Mouse (Mus musculus): ENCODE measurements around the gene 2300003K06Rik. TPM values are rescaled to one million over a fixed set of nuclear protein-coding genes. Genes with fewer than 3 reads are reported as not detected.
"Not testable (repeated sequence)": the region's sequence is repeated elsewhere in the genome, so short reads cannot be mapped to it uniquely, and the experiment has no call there.

2300003K06Rik gene
- not detected for polyA plus RNA-seq (2012; fragmentation: generic; extraction: Trizol)
- long read RNA-seq, experiment 1 = 0 reads
- long read RNA-seq, experiment 2 = 0 reads

DNA sequence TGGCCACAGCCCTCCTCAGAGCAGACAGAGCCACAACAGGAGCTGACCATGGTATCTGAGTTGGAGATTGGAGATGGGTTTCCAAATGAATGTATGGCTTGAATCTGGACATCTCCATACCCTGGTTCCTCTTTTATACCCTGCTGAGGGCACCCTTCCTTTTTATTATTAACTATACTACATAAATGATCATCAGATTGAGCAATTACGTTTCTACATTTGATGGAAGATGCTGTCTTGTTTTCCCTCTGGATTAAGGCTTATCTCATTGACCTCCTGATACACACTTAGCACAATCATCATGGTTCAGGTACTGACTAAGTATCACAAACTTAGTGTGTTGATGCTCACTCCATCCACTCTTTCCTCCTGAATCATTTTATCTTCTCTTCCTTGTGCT, at the start of gene 2300003K06Rik:
Gene 2300003K06Rik, minus strand, starts transcription at position 101 of the 400 bp plus-strand sequence.
- no peaks in the 10 kb centered on the region for H3K79me3 ChIP-seq (ENCODE audit: low read depth)
- TF ChIP-seq CTCF (IDR thresholded peaks at IDR 0.05; ENCODE audit: control insufficient read depth, insufficient read depth, insufficient read length) (no peak), USF1 (IDR thresholded peaks at IDR 0.05; ENCODE audit: low read depth) (no peak), MYOG (IDR thresholded peaks at IDR 0.05; ENCODE audit: control insufficient read depth, extremely low read depth, insufficient read length) (no peak)
- H3K4me3 ChIP-seq (ENCODE audit: insufficient read depth, poor library complexity, severe bottlenecking) = no peak within 1 kb of the TSS
- peaks cover 9% of the 10 kb centered on the region for H3K27me3 ChIP-seq (ENCODE audit: control insufficient read depth, insufficient read depth, insufficient read length)
- H3ac ChIP-seq (ENCODE audit: control insufficient read depth, insufficient read length, low read depth) = no peak within 1 kb of the TSS
- no peaks in the 10 kb centered on the region for H3K36me3 ChIP-seq (ENCODE audit: control insufficient read depth, insufficient read depth)
- no peaks in the 10 kb centered on the region for H3K79me2 ChIP-seq (ENCODE audit: control insufficient read depth, insufficient read depth)

DNA sequence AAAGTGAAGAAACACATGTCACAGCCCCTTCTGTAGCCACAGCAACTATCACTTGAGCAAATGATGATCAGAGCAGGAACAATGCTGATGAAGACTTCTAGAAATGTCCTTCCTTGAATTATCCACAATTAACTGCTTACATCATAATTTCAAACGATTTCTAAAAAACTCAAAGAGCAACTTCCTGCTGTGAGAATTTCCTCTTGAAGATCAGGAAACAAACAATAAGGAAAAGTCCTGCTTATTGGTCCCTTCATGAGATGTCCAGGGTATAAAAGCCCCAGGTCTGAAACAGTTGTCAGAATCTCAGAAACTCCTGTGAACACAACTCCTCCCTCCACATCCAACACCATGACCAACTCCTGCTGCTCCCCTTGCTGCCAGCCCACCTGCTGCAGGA, 41.0 kb upstream of the 2300003K06Rik start, which contains the start of gene Gm11567:
Gene Gm11567, plus strand, starts transcription at position 301 of the 400 bp plus-strand sequence.
- H3K27me3 ChIP-seq (ENCODE audit: control insufficient read depth, insufficient read depth, insufficient read length); H3K79me3 ChIP-seq (ENCODE audit: low read depth); H3K4me3 ChIP-seq (ENCODE audit: insufficient read depth, poor library complexity, severe bottlenecking); H3ac ChIP-seq (ENCODE audit: control insufficient read depth, insufficient read length, low read depth); H3K79me2 ChIP-seq (ENCODE audit: control insufficient read depth, insufficient read depth); H3K36me3 ChIP-seq (ENCODE audit: control insufficient read depth, insufficient read depth): not testable (repeated sequence)

DNA sequence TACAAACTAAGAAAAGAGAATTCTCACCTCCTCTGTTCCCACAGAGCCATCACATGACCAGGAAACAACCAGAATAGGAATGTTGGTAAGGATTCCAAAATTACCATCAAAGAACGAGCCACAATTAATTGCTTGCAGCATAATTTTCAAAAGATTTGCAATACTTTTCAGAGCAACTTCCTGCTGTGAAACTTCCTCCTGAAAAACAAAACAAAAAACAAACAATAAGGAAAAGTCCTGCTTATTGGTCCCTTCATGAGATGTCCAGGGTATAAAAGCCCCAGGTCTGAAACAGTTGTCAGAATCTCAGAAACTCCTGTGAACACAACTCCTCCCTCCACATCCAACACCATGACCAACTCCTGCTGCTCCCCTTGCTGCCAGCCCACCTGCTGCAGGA, 35.2 kb upstream of the 2300003K06Rik start, which contains the start of gene Krtap9-1:
Gene Krtap9-1, plus strand, starts transcription at position 301 of the 400 bp plus-strand sequence.
- H3K36me3 ChIP-seq (ENCODE audit: control insufficient read depth, insufficient read depth); H3K4me3 ChIP-seq (ENCODE audit: insufficient read depth, poor library complexity, severe bottlenecking); H3K79me2 ChIP-seq (ENCODE audit: control insufficient read depth, insufficient read depth); H3K79me3 ChIP-seq (ENCODE audit: low read depth); H3K27me3 ChIP-seq (ENCODE audit: control insufficient read depth, insufficient read depth, insufficient read length); H3ac ChIP-seq (ENCODE audit: control insufficient read depth, insufficient read length, low read depth): not testable (repeated sequence)

DNA sequence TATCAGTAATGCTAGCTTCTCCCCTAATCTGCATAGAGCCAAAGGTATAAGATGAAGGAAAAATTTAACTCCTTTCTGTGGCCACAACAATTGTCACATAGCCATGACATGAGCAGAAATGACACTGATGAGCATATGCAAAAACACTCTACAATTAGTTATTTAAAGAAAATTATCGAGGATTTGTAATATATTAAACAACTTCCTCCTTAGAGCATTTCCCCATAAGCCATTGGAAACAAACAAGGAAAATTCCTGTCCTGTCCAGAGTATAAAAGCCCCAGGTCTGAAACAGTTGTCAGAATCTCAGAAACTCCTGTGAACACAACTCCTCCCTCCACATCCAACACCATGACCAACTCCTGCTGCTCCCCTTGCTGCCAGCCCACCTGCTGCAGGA, 26.3 kb upstream of the 2300003K06Rik start, which contains the start of gene Gm11559:
Gene Gm11559, plus strand, starts transcription at position 301 of the 400 bp plus-strand sequence.
- H3K27me3 ChIP-seq (ENCODE audit: control insufficient read depth, insufficient read depth, insufficient read length); H3K79me3 ChIP-seq (ENCODE audit: low read depth); H3K36me3 ChIP-seq (ENCODE audit: control insufficient read depth, insufficient read depth); H3K79me2 ChIP-seq (ENCODE audit: control insufficient read depth, insufficient read depth); H3K4me3 ChIP-seq (ENCODE audit: insufficient read depth, poor library complexity, severe bottlenecking); H3ac ChIP-seq (ENCODE audit: control insufficient read depth, insufficient read length, low read depth): not testable (repeated sequence)

DNA sequence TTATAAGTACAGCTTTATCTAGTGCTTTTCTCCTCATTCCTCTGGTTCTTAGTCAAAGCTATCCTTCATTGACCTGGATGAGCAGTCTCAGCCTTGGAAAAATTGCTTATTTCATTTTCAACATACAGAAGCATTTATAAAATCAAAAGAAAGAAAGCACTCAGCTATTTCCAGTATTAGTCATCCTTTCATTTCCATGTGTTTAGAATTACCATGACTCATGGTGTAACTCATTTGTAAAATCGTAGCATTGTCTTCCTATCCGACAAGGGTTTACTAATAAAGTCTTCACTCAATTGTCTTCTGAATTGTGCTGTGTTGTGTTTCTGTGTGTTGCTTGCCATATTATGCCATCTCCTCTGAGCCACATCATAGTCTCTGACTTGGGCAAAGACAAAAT, 20.9 kb upstream of the 2300003K06Rik start:
- no peaks in the 10 kb centered on the region for H3K27me3 ChIP-seq (ENCODE audit: control insufficient read depth, insufficient read depth, insufficient read length)
- no peaks in the 10 kb centered on the region for H3K79me2 ChIP-seq (ENCODE audit: control insufficient read depth, insufficient read depth)
- H3K4me3 ChIP-seq (ENCODE audit: insufficient read depth, poor library complexity, severe bottlenecking) = no peak overlapping the region
- H3ac ChIP-seq (ENCODE audit: control insufficient read depth, insufficient read length, low read depth) = no peak overlapping the region
- no peak for TF ChIP-seq MYOG (IDR thresholded peaks at IDR 0.05; ENCODE audit: control insufficient read depth, extremely low read depth, insufficient read length)
- TF ChIP-seq MYOD1 (IDR thresholded peaks at IDR 0.05; ENCODE audit: control insufficient read depth, insufficient read length, low read depth) = no peak
- no peak for TF ChIP-seq MAX (IDR thresholded peaks at IDR 0.05)
- no peak for TF ChIP-seq CEBPB (IDR thresholded peaks at IDR 0.05; ENCODE audit: low read depth)
- peak; percentile 48 for TF ChIP-seq FOSL1 (IDR thresholded peaks at IDR 0.05; ENCODE audit: insufficient read depth, low read length, poor library complexity, severe bottlenecking)
- H3K36me3 ChIP-seq (ENCODE audit: control insufficient read depth, insufficient read depth) = no peaks in the 10 kb centered on the region
- H3K79me3 ChIP-seq (ENCODE audit: low read depth) = no peaks in the 10 kb centered on the region

DNA sequence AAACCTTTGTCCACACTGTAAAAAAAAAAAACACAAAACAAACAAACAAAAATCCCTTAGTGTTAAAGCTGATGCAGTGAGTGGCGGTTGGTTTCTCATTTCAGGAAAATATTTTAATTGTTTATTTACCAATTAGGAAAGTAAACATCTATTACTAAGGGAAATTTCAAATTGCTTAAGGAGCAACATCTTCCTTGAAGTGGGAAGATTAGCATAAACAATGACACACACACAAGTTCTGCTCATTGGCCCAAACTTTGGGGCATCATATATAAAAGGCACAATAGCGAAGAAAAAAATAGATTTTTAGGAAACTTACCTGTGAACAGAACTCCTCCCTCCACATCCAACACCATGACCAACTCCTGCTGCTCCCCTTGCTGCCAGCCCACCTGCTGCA, 19.8 kb upstream of the 2300003K06Rik start, which contains the start of gene Gm11568:
Gene Gm11568, plus strand, starts transcription at position 301 of the 400 bp plus-strand sequence.
- Histone ChIP-seq H3K36me3 (ENCODE audit: control insufficient read depth, insufficient read depth) (no peaks in the 10 kb centered on the region), H3K27me3 (ENCODE audit: control insufficient read depth, insufficient read depth, insufficient read length) (no peaks in the 10 kb centered on the region), H3K4me3 (ENCODE audit: insufficient read depth, poor library complexity, severe bottlenecking) (no peak within 1 kb of the TSS), H3ac (ENCODE audit: control insufficient read depth, insufficient read length, low read depth) (no peak within 1 kb of the TSS), H3K79me2 (ENCODE audit: control insufficient read depth, insufficient read depth) (no peaks in the 10 kb centered on the region), H3K79me3 (ENCODE audit: low read depth) (no peaks in the 10 kb centered on the region)
- no peak for TF ChIP-seq CEBPB (IDR thresholded peaks at IDR 0.05; ENCODE audit: low read depth)
- TF ChIP-seq MAX (IDR thresholded peaks at IDR 0.05) = no peak
- TF ChIP-seq MYOG (IDR thresholded peaks at IDR 0.05; ENCODE audit: control insufficient read depth, extremely low read depth, insufficient read length) = no peak
- TF ChIP-seq FOSL1 (IDR thresholded peaks at IDR 0.05; ENCODE audit: insufficient read depth, low read length, poor library complexity, severe bottlenecking) = no peak

DNA sequence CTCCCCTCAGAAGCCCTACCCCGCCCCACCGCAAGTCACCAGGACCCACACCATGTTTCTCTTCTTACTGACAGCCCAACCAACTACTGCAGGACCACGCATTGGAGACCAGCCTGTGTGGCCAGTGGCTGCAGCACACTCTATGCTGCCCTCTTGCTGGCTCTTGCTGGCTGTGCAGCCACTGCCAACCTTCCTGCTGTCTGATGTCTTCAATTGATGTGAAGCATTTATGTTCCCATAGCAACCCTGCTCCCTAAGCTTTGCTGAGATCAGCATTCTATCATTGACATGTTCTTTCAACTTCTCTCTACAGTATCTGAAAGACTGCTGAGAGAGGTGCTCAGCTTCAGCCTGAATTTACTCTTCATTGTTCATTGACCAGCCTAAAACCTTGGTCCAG, 16.3 kb upstream of the 2300003K06Rik start:
- no peaks in the 10 kb centered on the region for H3K79me3 ChIP-seq (ENCODE audit: low read depth)
- no peak overlapping the region for H3K4me3 ChIP-seq (ENCODE audit: insufficient read depth, poor library complexity, severe bottlenecking)
- H3K36me3 ChIP-seq (ENCODE audit: control insufficient read depth, insufficient read depth) = no peaks in the 10 kb centered on the region
- no peak overlapping the region for H3ac ChIP-seq (ENCODE audit: control insufficient read depth, insufficient read length, low read depth)
- H3K79me2 ChIP-seq (ENCODE audit: control insufficient read depth, insufficient read depth) = no peaks in the 10 kb centered on the region
- no peaks in the 10 kb centered on the region for H3K27me3 ChIP-seq (ENCODE audit: control insufficient read depth, insufficient read depth, insufficient read length)
- TF ChIP-seq CTCF (IDR thresholded peaks at IDR 0.05; ENCODE audit: control insufficient read depth, insufficient read depth, insufficient read length) = no peak
- no peak for TF ChIP-seq USF1 (IDR thresholded peaks at IDR 0.05; ENCODE audit: low read depth)
- no peak for TF ChIP-seq MYOG (IDR thresholded peaks at IDR 0.05; ENCODE audit: control insufficient read depth, extremely low read depth, insufficient read length)
- no peak for TF ChIP-seq FOSL1 (IDR thresholded peaks at IDR 0.05; ENCODE audit: insufficient read depth, low read length, poor library complexity, severe bottlenecking)
- TF ChIP-seq MYOD1 (IDR thresholded peaks at IDR 0.05; ENCODE audit: control insufficient read depth, insufficient read length, low read depth) = no peak
- TF ChIP-seq MAX (IDR thresholded peaks at IDR 0.05) = no peak
- no peak for TF ChIP-seq CEBPB (IDR thresholded peaks at IDR 0.05; ENCODE audit: low read depth)
